Mouse (Mus musculus) c-Kit-negative CD71-positive TER-119-positive erythroid progenitor cells, embryonic 14.5 days (primary cell): ENCODE results near the gene S100a3.

Experiments
- DNase-seq: peaks from one replicate; pipeline ENCODE4 v3.0.0-alpha.2; 2013; ENCODE audit warnings: low read depth, low spot score

Gene S100a3

DNA sequence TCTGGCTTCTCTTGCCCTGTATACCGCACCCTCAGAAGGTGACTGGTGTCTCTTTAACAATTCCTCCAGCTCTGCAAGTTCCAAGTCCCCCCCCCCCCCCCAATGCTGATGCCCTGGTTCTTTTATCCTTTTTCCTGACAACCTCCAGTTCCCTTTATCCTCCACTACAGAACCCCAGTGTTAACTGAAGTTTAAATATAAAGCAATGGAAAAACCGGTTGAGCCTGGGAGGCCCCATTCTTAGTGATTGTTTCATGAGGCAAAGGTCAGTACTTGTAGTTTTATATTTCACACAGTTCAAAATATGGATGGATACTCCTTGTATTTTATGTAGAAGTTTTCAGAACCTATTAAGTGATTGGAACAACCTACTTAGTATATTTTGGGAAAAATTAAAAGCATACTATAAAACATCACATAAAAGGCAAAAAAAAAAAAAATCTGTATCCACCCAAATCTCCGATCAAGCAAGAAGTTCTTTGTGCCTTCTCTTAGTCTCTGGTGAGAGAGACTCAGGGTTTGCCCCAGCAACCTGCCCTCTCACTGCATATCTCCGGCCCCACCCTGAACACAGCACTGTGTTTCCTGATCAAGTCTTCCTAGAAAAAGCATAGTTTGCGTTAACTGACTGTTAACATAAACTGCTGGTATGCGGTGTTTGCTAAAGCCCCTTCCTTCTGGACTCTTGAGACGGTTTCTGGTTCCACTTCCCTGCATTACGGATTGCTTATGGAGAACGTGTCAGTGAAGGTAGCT is 66.1 kb downstream of the S100a3 start:
- no peak for DNase-seq

DNA sequence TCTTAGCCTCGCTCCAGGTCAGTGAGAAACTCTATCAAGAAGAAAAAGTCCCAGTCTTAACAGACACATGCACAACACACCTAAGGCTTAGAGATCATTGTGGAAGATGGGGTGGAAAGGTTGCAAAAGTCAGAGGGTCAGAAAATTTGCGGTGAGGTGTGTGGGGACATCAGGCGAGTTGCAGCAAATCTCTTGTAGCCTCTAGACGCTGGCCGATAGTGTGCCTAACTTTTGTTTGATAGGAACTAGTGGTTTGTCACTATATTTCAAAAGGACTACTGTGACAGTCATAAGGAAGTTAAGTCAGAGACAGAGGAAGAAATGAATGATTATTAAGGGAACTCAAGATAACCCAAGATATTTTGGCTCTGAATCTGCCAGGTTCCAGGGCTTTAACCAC is 67.0 kb downstream of the S100a3 start:
- DNase-seq, result no peak

DNA sequence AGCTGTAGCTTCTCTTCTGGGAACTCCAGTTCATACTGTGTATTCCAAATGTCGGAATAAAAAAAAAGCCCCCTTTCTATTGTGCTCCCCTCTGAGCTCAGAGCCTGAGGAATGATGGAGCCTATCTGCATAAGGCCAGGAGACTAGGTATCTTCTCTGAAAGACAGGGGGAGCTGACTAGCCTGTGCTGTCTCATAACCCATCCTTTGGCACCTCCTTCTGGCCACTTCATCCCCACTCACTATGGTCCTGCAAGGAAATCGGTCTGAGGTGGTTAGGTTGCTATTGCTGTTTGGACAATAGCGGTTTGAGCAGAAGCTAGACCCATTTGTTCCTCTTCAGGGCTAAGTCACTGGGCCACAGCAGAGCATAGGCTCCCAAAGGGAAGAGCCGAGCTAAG is 67.4 kb downstream of the S100a3 start:
- DNase-seq, result no peak

DNA sequence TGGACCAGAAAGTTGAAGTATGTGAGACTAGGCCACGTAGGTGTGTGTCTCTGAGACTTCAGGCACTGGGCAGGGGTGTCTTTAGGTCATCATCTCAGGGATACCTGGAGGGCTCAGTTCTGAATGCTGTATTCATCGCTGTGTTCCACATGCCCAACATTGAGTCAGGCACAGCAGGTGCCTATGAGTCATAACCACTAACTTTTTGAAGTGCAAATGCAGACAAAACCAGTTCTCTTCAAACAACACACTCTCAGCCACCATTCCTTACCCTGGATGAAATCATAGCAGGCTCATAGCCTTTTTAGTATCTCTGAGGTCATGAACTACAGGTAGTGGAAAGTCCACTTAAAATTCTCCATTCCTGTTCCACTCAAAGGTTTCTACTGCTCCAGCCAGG is 68.9 kb downstream of the S100a3 start:
- no peak for DNase-seq

DNA sequence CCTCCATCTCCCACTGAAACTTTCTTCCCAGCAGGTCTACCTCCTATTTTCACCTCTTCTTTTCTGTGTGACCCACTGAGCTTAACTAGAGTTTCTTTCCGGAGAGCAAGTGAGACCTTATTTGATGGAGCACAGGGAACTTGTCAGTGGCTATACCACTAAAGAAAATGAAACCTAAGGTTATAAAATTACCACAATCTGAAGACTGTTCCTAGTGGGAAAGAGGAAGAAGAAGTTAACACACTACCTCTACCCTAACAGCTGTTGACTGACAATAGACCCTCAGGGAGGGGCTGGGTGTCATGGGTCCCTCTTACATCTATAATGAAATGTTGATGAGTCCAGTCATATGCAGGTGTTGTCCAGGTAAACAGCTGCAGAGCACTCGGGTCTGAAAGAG is 71.6 kb downstream of the S100a3 start:
- DNase-seq, result no peak

DNA sequence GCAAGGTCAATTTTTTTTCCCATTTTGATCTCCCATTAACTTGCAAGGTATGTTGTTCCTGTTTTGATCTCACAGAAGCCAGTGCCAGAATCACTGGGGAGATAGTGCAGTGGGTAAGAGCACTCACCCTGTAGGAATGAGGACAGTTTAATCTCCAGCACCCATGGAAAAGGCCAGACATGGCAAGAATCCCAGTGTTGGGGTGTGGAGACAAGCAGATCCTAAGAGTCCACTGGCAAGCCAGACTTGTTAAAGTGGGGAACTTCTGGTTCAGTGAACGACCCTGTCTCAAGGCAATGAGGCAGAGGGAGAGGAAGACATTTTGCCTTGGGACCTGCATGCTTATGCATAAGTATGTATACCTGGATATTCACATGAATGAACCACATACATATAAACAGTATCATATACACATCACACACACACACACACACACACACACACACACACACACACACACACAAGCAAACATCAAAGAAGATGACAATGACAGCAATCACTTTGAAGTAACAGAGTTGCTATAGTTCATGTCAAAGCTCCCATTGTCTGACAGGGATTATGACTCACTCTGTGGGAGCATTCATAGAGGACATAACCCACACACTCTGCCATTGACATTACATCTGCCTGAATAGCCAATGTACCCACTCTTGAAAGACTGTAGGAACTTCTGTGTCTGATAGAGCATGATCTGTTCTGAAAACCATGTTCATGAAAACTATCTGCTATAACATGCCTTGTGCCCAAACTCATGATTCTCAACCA is 78.3 kb downstream of the S100a3 start:
- DNase-seq, result no peak

DNA sequence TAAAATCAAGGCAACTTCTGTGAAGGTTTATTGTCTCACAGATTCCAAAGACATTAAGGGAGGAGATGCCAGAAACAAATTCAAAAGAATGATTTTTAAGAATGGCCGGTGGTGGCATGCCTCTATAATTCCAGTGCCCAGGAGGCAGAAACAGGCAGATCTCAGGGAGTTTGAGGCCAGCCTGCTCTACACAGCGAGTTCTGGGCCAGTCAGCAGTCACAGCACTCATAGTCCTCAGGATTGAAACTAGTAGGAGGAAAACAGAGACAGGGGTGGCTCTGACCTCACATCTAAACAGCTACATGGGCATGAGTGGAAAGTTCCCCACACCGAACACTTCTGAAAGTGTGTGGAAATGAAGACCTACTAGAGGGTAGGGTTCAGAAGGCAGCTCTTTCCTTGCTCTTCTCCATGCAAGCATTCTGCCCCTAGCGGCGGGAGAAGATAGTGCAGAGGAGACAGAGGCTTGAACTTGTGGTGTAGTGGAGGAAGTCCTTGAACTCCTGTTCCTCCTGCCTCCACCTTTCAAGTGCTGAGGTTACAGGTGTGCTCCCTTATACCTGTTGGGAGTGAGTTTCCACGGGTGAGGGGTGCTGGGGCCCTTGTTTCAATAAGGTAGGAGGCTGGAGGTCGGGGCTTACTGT is 79.3 kb downstream of the S100a3 start:
- peak; percentile 29 for DNase-seq

DNA sequence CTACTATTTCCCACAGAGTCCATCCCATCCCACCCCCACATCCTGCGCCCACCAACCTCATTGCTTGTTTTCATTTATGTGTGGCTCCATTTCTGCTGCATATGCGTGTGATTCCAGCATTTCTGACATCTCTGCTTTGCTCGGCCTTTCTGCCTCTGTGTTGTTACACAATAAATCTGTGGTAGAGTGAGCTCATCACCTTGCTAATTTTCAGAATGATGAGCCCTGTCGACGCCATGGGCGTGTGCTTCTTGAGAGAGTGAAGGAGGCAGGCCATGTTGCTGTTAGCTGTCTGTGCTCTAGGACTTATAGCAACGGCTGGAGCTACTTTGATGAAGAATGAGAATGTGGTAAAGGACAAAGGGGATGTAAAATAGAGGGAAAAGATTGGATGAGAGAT is 80.6 kb downstream of the S100a3 start:
- DNase-seq, result no peak

DNA sequence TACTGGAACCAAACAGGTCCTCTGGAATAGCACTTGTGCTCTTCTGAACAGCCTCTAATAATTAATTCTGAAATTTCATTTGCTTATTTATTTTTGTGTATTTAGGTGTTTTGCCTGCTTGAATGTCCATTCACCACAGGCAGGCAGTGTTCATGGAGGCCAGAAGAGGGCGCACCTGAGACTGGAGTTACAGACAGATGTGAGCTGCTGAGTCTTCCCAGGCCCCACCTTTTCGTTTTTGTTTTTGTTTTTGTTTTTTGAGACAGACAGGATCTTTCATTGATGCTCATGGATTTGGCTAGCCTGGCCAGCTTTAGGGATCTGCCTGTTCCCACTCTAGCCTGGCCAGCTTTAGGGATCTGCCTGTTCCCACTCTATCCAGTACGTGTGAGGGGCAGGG is 83.8 kb downstream of the S100a3 start:
- DNase-seq, result no peak

DNA sequence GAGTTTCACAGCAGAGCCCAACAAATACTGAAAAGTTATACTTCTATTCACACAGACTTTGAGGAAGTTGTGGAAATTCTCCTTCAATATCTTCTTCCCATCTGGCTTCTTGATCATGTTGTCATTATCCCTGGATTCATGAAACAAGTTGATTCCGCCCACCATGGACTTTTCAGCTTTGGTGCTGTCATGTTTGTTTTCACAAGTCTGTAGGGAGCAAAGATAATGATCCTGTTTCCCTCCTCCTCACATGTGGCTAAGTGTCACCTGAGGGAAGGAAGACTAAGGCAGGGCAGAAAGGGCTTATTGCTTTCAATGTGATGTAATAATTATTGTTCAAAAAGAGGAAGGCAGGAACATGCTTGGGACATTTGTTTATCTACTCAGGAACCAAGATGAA is 86.9 kb downstream of the S100a3 start:
- DNase-seq, result no peak

DNA sequence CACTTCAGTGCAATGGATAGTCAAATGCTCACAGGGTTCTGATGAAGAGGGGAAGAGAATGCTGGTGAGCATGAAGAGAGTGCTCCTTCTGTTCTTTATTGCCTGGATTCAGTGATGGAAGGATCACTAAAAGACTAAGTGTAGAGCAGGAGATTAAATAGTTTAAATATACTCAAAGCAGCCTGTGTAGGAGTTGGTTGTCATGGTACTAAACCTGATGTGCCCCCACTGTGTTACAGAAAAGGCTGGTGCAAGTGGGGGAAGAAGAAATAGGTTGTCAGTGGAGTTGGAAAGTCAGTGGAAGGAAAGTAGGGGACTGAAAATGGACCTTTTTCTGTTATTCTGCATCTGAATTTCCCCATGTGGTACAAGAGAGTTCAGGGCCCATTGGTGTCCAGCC is 88.6 kb downstream of the S100a3 start:
- DNase-seq, result no peak

DNA sequence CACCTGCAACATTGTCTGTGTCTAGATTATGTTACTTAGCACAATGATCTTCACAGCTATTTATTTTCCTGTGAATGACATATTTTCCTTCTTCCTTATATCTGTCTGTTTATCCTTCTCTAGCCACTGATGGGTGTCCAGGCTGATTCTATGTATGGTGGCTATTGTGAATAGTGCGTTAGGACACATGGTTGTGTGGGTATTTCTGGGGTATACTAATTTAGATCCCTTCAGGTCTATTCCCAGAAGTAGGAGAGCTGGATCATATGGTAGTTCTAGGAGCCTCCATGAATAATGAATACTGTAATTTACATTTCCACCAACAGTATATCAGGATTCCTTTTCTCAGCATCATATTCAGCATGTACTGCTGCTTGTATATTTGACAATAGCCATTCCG is 89.5 kb downstream of the S100a3 start:
- DNase-seq, result no peak
